Mouse (Mus musculus) T-helper 2 cell (primary cell): ENCODE data around the gene Gipc1.

Source experiments
- in situ Hi-C: fragments of 300-600 bp; cut with MboI, MseI; formaldehyde crosslinking; loops from one replicate; pipeline ENCODE4 v1.15.1; 2025; ENCODE audit warnings: high pct_unique_total_duplicates

Gipc1 gene

GRCm38 (mm10) chr8:83652030-83652743 lies at the start of gene Gipc1:
TSS of gene Gipc1 (plus strand) at chr8:83652677.
- in situ Hi-C loops: no loop called here

DNA sequence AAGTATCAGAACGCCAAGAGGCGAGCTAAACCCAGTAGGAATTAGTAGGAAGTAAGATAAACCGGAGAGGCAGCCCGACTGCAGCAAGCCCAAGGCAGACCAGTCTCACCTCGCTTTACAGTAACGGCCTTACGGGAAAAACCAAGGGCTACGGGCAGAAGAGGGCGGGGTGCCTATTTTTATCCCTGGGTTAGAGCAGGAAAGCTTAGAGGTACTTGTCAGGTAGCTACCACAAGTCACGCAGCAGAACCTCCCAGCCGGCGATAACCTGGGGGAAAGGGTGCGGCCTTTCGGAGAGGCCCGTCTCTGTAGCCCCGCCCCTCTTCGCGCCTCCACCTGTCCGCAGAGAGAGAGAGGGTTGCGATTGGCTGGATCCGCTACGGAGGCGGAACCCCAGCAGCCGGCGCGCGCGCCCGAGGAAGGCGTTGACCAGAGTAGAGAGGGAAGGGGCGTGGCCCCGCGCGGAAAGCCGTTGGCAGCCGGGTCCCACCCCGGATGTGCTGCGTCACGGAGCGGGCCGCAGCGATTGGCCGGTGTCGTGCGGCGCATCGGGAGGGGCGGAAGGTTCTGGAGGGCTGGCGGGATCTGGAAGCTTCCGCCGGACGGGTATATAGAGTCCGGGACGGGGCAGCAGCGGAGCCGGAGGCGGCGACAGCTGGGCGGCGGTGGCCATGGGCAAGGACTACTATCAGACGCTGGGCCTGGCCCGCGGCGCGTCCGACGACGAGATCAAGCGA lies 44.6 kb upstream of the Gipc1 start, which contains the start of the genes Tecr and Dnajb1:
Tecr (minus strand) TSS at position 311 of the 737 bp plus-strand sequence.
Dnajb1 (plus strand) TSS at position 533 of the 737 bp plus-strand sequence.
- in situ Hi-C loops: no loop called here

- in situ Hi-C loops: no loop called here
Measured at GRCm38 (mm10) chr8:83608398-83608829, 44.1 kb upstream of the Gipc1 start.

DNA sequence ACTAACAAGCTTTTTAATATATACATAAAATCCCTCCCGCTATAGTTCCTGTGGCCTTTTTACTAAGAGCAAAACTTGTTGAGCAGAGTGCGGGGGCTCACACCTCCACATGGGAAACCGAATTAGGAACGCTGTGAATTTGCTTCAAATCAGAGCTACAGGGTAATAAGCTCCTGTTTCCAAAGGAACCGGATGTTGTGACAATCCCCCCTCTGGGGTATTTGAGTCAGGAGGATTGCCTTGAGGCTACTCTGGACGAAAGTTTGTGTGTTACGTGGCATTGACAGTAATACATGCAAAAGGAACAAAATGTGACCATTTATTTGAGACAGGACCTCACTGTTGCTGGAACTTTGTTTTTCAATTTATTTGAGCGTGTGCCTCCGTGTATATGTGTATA lies 43.4 kb upstream of the Gipc1 start:
- in situ Hi-C loops: no loop called here

GRCm38 (mm10) chr8:83609547-83610180 lies 42.8 kb upstream of the Gipc1 start:
- in situ Hi-C loops: no loop called here

- in situ Hi-C loops: no loop called here
Measured at GRCm38 (mm10) chr8:83611921-83612320, 40.6 kb upstream of the Gipc1 start.

DNA sequence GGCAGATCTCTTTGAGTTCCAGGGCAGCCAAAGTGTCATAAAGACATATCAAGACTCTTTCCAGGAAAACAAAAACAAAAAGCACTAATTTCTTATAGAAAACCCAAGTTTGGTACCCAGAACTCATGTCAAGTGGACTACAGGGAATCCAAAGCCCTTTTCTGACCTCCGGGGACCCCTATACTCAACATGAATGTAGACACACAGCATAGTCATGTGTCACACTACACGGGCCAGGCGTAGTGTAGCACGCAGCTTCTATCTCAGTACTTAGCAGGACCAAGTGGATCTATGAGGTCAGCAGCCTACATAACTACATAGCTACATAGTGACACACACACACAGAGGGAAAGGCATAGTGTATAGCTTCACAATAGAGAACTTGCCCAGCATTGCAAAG lies 38.8 kb upstream of the Gipc1 start:
- in situ Hi-C loops: no loop called here

- in situ Hi-C loops: no loop called here
Measured at GRCm38 (mm10) chr8:83616625-83617024, 35.9 kb upstream of the Gipc1 start.

DNA sequence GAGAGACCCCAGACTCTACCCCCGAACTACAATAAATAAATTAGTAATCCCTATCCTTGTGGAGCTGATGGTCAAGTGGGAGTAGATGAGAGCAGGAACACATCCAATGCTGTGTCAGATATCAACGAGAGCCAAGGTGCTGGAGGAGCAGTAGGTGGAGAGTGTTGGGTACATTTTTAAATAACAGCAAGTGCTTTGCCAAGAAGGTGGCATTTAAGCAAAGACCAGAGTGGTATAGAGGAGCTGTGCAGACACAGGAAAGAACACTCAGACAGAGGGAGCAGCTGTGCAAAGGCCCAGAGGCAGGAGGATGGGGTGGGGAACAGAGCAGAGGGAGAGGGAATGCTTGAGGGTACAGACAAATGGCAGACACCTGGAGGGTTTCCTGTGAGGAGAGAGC lies 35.4 kb upstream of the Gipc1 start:
- in situ Hi-C loops: no loop called here

- in situ Hi-C loops: no loop called here
Measured at GRCm38 (mm10) chr8:83618566-83618965, 33.9 kb upstream of the Gipc1 start.

GRCm38 (mm10) chr8:83619568-83620285 lies 32.8 kb upstream of the Gipc1 start:
- in situ Hi-C loops: no loop called here

GRCm38 (mm10) chr8:83621691-83622388 lies 30.6 kb upstream of the Gipc1 start:
- in situ Hi-C loops: no loop called here

GRCm38 (mm10) chr8:83622389-83622989 lies 30.0 kb upstream of the Gipc1 start:
- in situ Hi-C loops: no loop called here

GRCm38 (mm10) chr8:83623549-83623948 lies 28.9 kb upstream of the Gipc1 start:
- in situ Hi-C loops: no loop called here

- in situ Hi-C loops: no loop called here
Measured at GRCm38 (mm10) chr8:83624739-83625138, 27.7 kb upstream of the Gipc1 start.

- in situ Hi-C loops: no loop called here
Measured at GRCm38 (mm10) chr8:83625676-83626299, 26.7 kb upstream of the Gipc1 start.

DNA sequence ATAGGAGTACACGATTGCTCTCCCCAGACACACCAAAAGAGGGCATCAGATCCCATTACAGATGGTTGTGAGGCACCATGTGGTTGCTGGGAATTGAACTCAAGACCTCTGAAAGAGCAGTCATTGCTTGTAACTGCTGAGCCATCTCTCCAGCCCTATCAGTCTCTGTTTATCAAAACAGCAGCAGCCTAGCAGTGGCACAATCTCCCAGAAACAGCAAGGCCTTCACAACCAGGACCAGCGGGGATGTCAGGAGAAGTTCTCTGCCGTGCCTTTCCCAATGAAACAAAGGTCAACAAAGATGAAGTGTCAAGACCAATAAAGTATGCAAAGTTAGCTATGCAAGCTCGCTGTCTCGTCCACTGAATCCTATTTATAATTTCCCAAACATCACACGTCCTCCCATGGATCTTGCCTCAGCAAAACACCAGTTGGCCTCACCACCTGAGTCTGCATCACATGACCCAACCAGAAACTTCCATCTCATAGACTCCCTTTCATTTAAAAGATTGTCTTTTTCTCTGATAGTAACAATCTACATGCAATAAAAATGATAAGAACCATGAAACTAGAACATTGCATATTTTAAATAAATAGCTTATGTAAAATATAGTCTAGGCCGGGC lies 20.3 kb upstream of the Gipc1 start:
- in situ Hi-C loops: no loop called here

DNA sequence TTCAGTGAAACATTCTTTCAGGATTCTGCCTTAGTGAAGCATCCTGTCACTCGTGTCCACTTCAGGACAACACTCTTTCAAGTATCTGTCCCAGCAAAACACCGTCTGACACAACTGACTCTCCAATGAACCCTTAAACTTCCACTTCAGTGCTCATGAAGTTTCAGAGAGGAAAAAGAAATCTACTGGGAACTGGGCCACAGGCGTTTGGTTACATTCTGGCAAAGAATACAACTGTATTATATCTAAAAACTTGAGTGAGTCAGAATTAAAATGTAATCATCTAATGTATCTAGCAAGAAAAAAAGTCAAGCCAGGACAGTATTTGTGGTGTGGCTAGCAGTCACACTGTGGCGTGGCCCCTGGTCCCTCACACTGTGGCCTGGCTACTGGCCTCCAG lies 13.6 kb upstream of the Gipc1 start:
- in situ Hi-C loops: no loop called here

GRCm38 (mm10) chr8:83639649-83640048 lies 12.8 kb upstream of the Gipc1 start:
- in situ Hi-C loops: no loop called here

DNA sequence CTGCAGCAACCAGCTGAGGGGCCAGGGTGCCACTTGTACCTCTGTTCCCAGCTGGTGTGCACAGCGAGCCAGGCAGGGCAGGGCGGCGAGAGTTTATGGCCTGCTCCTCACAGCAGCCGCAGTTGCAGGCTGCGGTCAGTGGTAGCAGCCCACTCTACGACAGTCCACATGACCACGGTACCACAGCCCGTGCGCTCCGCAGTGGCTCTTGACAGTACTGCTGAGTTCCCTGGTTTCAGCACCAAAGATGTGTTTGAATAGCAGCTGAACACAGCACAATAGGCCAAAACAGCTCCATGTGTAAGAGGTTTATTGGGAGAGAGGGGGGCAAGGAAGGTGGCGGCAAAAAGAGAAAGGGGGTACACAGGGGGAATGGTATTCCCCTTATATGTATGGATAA lies 5.0 kb upstream of the Gipc1 start:
- in situ Hi-C loops: no loop called here
